Mouse (Mus musculus) intestine, embryonic 16.5 days (tissue): ENCODE measurements around the gene Rgs9. TPM values are rescaled to one million over a fixed set of nuclear protein-coding genes. Genes with fewer than 3 reads are reported as not detected.

Experiments
- ATAC-seq: fragments of 200-750 bp; cut with Nextera tagmentation; 2 replicates; pipeline ENCODE4 v1.8.0; 2017; ENCODE audit warnings: moderate TSS enrichment, moderate library complexity
- H3K27ac ChIP-seq: fragments of 300-500 bp; sonication (generic); 2 replicates; pipeline ENCODE4 v1.5.1; 2014; ENCODE audit warnings: mild to moderate bottlenecking, low read length
- H3K27me3 ChIP-seq: fragments of 300-500 bp; sonication (generic); replicated peaks from 2 replicates; pipeline ENCODE4 v1.6.1; 2014; ENCODE audit warnings: low read length, control low read depth, mixed read lengths; ENCODE audit not compliant: control insufficient read depth, insufficient read depth
- H3K36me3 ChIP-seq: fragments of 300-500 bp; sonication (generic); 2 replicates; pipeline ENCODE4 v1.6.1; 2014; ENCODE audit warnings: low read length, control low read depth; ENCODE audit not compliant: control insufficient read depth, insufficient read depth
- H3K4me1 ChIP-seq: fragments of 300-500 bp; sonication (generic); 2 replicates; pipeline ENCODE4 v1.6.1; 2014; ENCODE audit warnings: low read length, control low read depth, mixed read lengths; ENCODE audit not compliant: control insufficient read depth, insufficient read depth
- H3K4me2 ChIP-seq: fragments of 300-500 bp; sonication (generic); 2 replicates; pipeline ENCODE4 v1.6.1; 2014; ENCODE audit warnings: low read depth, low read length, control low read depth
- H3K4me3 ChIP-seq: fragments of 300-500 bp; sonication (generic); 2 replicates; pipeline ENCODE4 v1.5.1; 2014; ENCODE audit warnings: mild to moderate bottlenecking, low read length
- H3K9ac ChIP-seq: fragments of 300-500 bp; sonication (generic); 2 replicates; pipeline ENCODE4 v1.6.1; 2014; ENCODE audit warnings: low read depth, low read length
- H3K9me3 ChIP-seq: fragments of 300-500 bp; sonication (generic); 2 replicates; pipeline ENCODE4 v1.6.1; 2016; ENCODE audit warnings: low read length, control low read depth; ENCODE audit not compliant: control insufficient read depth
- WGBS: fragments of 180-500 bp; shearing (Covaris S2); extraction: QIAGEN DNeasy Blood & Tissue Kit; methylation state at CpG from one replicate; pipeline ENCODE4 v1.1.7; 2014; 5-methylcytosine and 5-hydroxymethylcytosine counted together
- polyA plus RNA-seq: library from polyadenylated mRNA; unstranded; fragments of >200 nt; fragmentation: Nextera tagmentation; extraction: Ambion mirVana; gene quantifications from 2 replicates; pipeline ENCODE4 v1.2.1, GENCODE M21; 2015

Rgs9 gene
- polyA plus RNA-seq, 1 experiment from 2014 or later: 3.5 TPM

DNA sequence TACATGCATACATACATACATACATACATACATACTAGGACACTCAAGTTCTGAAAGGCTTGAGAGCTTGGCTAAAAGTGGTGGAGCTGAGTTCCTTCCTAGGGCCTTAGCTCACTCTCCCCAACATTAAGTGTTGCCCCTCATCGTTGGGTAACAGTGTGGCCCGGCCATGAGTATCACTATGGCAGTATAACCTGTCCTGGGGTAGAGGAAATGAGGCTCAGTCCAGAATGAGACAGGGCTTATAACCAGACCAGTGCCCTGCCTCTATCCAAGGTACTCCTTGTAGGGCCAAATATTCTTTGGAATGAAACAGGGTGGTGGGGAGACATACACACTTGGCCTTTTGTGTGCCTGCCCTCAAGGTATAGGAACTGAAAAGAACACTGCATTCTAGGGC is 40.1 kb downstream of the Rgs9 start:
- Histone ChIP-seq H3K36me3 (no peaks in the 10 kb centered on the region), H3K9ac (no peak overlapping the region), H3K9me3 (no peaks in the 10 kb centered on the region), H3K4me3 (no peak overlapping the region), H3K27ac (no peak overlapping the region), H3K4me1 (peaks cover 3% of the 10 kb centered on the region; the same call in 1 of the 2 replicates), H3K4me2 (no peak overlapping the region), H3K27me3 (no peaks in the 10 kb centered on the region)
- ATAC-seq: no peak
- 92% methylated on average over 2 of the region's 2 CpGs for WGBS

DNA sequence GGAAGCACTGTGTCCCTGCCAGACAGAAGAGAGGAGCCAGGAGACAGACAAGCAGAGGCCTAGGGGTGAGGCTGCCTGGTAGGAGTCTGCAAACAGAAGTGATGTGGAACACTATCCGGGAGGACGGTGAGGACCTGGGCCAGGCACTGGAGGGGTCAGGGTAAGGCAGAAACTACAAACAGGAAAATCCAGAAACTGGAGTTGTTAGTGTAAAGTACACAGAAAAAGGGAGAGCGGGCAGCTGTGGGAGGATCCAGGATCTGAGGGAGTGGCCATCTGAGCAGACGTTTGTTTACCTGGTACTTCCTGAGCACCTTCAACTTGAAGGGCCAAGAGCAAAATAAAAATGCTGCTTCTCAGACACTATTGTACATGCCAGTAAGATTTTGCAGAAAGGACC is 42.9 kb downstream of the Rgs9 start:
- Histone ChIP-seq H3K4me3 (no peak overlapping the region), H3K27me3 (no peaks in the 10 kb centered on the region), H3K9ac (no peak overlapping the region), H3K36me3 (no peaks in the 10 kb centered on the region), H3K9me3 (no peaks in the 10 kb centered on the region), H3K4me1 (peaks cover 3% of the 10 kb centered on the region; the same call in 1 of the 2 replicates), H3K27ac (no peak overlapping the region), H3K4me2 (no peak overlapping the region)
- 32% methylated on average over 4 of the region's 4 CpGs for WGBS
- ATAC-seq: peak; percentile 67

DNA sequence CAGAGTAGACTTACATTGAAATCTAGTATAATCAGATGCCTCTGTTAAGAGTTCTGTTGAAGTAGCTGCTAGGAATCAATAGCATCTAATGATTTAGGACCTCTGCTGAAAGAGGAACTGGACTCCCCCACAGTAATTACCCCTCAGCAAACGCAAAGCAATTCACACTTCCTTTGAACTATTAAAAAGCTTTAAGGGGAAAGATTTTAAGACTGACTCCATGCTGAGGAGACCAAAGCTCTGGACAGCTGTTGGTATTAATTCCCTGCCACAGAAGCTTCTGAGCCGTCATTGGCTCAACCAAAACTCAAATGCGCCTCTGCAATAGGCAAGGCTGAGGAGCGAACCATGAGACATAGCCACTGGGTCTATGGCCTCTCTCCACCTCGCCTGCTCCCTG is 45.4 kb downstream of the Rgs9 start:
- Histone ChIP-seq H3K36me3 (no peaks in the 10 kb centered on the region), H3K27me3 (0 out of 2 replicates have a peak, but pooled peaks cover 2% of the 10 kb centered on the region), H3K4me2 (no peak overlapping the region), H3K4me3 (no peak overlapping the region), H3K9me3 (no peaks in the 10 kb centered on the region), H3K9ac (no peak overlapping the region), H3K4me1 (peaks cover 3% of the 10 kb centered on the region; the same call in 1 of the 2 replicates), H3K27ac (no peak overlapping the region)
- ATAC-seq: no peak
- WGBS: 64% methylated on average over 5 of the region's 5 CpGs

DNA sequence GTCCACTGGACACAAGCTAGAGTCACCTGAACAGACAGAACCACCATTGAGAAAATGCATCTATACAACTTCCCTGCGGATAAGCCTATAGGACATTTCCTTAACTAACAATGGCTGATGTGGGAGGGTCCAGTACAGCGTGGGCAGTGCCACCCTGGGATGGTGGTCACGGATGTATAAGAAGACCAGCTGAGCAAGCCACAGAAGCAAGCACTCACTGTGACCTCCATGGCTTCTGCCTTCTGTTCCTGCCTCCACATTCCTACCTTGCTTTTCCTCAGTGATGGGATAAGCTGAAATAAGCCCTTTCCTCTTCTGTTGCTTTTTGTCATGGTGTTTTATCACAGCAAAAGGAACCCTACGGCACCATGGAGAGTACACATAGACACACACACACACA is 47.4 kb downstream of the Rgs9 start:
- peaks cover 3% of the 10 kb centered on the region; the same call in 1 of the 2 replicates for H3K4me1 ChIP-seq
- no peak overlapping the region for H3K27ac ChIP-seq
- 0 out of 2 replicates have a peak, but pooled peaks cover 2% of the 10 kb centered on the region for H3K27me3 ChIP-seq
- H3K9ac ChIP-seq: no peak overlapping the region
- ATAC-seq: no peak
- H3K36me3 ChIP-seq: no peaks in the 10 kb centered on the region
- H3K9me3 ChIP-seq: no peaks in the 10 kb centered on the region
- 90% methylated on average over 4 of the region's 4 CpGs for WGBS
- H3K4me3 ChIP-seq: no peak overlapping the region
- H3K4me2 ChIP-seq: no peak overlapping the region

DNA sequence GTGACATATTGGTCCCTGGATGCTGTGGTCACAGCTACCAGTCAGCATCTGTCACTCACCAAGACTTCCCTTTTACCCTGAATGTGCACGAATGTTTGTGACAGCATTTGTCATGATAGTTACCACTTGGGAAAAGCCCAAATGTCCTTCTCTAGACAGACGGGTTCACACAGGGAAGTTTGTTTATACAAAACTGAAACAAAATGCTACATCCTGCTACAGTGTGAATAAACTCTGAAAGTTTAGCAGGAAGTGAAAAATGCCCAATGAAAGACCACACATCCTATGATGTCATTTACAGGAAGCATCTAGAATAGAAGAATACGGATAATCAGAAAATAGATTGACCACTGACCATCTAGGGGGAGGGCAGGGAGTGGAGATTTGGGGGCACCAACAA is 51.0 kb downstream of the Rgs9 start:
- H3K36me3 ChIP-seq: no peaks in the 10 kb centered on the region
- 0 out of 2 replicates have a peak, but pooled peaks cover 2% of the 10 kb centered on the region for H3K27me3 ChIP-seq
- H3K27ac ChIP-seq: no peak overlapping the region
- H3K4me2 ChIP-seq: no peak overlapping the region
- no peaks in the 10 kb centered on the region for H3K4me1 ChIP-seq
- no peak overlapping the region for H3K4me3 ChIP-seq
- WGBS: 53% methylated on average over 3 of the region's 3 CpGs
- no peaks in the 10 kb centered on the region for H3K9me3 ChIP-seq
- ATAC-seq: no peak
- H3K9ac ChIP-seq: no peak overlapping the region

DNA sequence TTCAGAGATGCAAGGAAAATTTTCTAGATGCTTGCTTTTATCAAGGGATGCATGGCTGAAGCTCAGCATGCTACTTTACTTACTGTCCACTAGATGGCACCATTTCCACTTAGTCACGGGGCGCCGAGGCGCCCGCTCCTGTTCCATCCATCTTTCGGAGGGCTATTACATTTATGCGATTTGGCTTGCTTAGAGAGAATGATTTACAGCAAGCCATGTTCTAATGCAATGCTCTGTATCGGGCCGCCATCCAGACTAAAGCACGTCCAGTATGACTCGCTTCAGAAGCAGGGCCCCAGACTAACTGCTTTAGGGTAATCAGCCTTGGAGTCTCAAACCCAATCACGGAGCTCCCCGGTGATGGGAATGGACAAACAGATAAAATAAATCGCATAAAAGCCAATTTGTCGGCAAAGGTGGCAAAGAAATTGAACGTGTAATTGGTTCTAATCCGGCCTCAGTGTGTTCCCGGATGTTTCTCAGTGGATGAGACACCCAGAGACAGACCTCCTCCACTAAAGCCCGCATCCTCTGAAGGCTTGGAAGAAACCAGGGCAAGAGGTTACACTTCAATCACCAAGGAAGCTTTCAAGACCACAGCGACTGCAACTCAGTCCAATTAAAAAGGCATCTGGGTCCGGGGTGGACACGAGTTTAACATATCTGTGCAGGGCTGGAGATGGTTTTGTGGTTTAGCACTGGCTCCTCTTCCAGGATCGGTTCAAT is 53.1 kb downstream of the Rgs9 start:
- Histone ChIP-seq H3K9me3 (no peaks in the 10 kb centered on the region), H3K36me3 (no peaks in the 10 kb centered on the region), H3K27me3 (0 out of 2 replicates have a peak, but pooled peaks cover 2% of the 10 kb centered on the region), H3K9ac (no peak overlapping the region), H3K4me1 (no peaks in the 10 kb centered on the region), H3K4me2 (peak overlapping the region; percentile 33; the same call in 1 of the 2 replicates), H3K4me3 (no peak overlapping the region), H3K27ac (no peak overlapping the region)
- WGBS: 25% methylated on average over 23 of the region's 23 CpGs
- ATAC-seq: peak; percentile 76

DNA sequence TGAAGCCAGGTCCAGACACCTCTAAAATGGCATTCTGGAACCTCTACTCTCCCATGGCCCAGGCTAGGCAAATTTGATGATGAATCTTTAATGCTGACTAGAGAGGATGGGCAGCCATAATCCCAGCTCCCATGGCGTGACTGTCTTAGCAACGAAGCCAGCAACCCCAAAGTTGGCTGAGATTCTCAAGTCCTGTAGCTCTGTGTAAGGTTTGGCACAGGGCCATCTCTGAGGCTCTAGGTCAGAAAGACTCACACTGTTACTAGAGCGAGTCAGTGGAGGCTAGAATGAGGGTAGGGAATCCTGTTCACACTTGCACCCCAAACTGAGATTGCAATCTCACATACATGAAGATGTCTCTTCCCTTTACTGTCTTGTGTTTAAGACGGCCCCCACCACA is 57.8 kb downstream of the Rgs9 start:
- no peaks in the 10 kb centered on the region for H3K4me1 ChIP-seq
- H3K4me3 ChIP-seq: no peak overlapping the region
- no peak overlapping the region for H3K27ac ChIP-seq
- no peaks in the 10 kb centered on the region for H3K36me3 ChIP-seq
- no peaks in the 10 kb centered on the region for H3K9me3 ChIP-seq
- ATAC-seq: no peak
- H3K27me3 ChIP-seq: no peaks in the 10 kb centered on the region
- WGBS: 62% methylated on average over 4 of the region's 4 CpGs
- H3K4me2 ChIP-seq: no peak overlapping the region
- no peak overlapping the region for H3K9ac ChIP-seq

DNA sequence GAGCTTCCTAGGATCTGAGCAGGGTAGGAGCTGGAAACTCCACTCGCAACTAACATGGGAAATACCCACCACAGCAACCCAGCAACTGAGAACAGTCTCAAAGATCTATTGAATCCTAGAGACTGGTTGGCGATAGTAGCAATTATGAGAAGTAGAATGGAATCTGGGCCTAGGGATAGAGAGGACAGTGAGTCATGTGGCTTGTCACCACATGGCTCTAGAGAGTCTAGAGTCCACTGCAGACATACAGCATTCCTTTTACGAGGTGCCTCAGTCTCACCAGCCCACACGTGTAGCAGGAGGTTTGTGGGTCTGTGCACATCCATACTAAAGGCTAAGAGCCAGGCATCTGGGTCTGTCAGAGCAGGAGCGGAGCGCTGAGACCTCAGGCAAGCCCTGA is 59.3 kb downstream of the Rgs9 start:
- 82% methylated on average over 6 of the region's 6 CpGs for whole genome bisulfite sequencing

DNA sequence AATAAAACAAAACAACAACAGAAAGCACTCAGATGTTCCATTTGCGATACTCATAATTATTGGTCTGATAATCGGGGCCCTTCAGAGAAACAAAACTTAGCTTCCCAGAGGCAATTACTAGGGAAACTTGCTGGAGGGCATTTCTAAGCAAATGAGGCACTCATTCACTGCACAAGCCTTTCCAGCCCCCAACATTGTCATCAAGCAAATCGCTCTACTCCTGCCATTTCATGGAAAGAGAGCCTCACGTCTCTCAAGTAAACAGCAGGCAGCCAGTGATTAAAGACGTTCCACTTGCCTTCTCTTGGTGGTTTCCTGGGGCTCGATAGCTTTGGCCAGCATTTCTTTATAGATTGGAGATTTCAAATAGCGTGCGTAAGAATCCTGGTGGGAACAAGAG is 60.1 kb downstream of the Rgs9 start:
- no peak overlapping the region for H3K9ac ChIP-seq
- no peaks in the 10 kb centered on the region for H3K36me3 ChIP-seq
- H3K4me1 ChIP-seq: no peaks in the 10 kb centered on the region
- H3K9me3 ChIP-seq: no peaks in the 10 kb centered on the region
- 66% methylated on average over 8 of the region's 8 CpGs for WGBS
- no peak overlapping the region for H3K27ac ChIP-seq
- no peaks in the 10 kb centered on the region for H3K27me3 ChIP-seq
- H3K4me2 ChIP-seq: no peak overlapping the region
- H3K4me3 ChIP-seq: no peak overlapping the region
- no peak for ATAC-seq

More for the DNA sequence above, 59.3 kb downstream of the Rgs9 start:
- ATAC-seq: peak; percentile 65
- Histone ChIP-seq H3K27me3 (no peaks in the 10 kb centered on the region), H3K4me3 (no peak overlapping the region), H3K9me3 (no peaks in the 10 kb centered on the region), H3K27ac (no peak overlapping the region), H3K4me1 (no peaks in the 10 kb centered on the region), H3K36me3 (no peaks in the 10 kb centered on the region), H3K4me2 (no peak overlapping the region), H3K9ac (no peak overlapping the region)

DNA sequence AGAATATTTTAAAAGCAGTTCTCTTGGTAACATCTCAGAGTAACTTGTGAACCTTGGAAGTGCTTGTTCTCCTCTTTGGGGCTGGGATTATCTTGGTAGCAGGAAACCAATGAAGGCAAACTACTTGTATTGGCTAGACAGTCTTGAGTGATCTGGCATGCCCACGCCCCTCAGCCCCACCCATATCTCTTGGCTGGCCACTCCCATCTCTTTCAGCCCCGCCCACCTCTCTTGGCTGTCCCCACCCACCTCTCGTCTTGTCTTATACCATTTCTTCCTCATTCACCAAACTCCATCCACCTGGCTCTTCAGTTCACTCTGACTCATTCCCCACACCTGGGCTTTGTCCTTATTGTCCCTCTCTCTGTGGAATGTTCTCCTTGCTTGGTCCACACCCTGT is 64.3 kb downstream of the Rgs9 start:
- no peak overlapping the region for H3K9ac ChIP-seq
- WGBS: 72% methylated on average over 3 of the region's 3 CpGs
- H3K4me1 ChIP-seq: no peaks in the 10 kb centered on the region
- H3K27ac ChIP-seq: no peak overlapping the region
- H3K4me2 ChIP-seq: no peak overlapping the region
- no peaks in the 10 kb centered on the region for H3K9me3 ChIP-seq
- H3K4me3 ChIP-seq: no peak overlapping the region
- no peak for ATAC-seq
- no peaks in the 10 kb centered on the region for H3K27me3 ChIP-seq
- H3K36me3 ChIP-seq: no peaks in the 10 kb centered on the region
